Mouse (Mus musculus): ENCODE results near the gene Nr1d1. TPM values are rescaled to one million over a fixed set of nuclear protein-coding genes. Genes with fewer than 3 reads are reported as not detected.

The Nr1d1 gene
- total and polyA plus RNA-seq, 3 experiments: 2.0 to 5.6 TPM; not detected in 1

- no peak for TF ChIP-seq E2F4 (IDR thresholded peaks at IDR 0.05; ENCODE audit: borderline replicate concordance, low read depth, low read length)
- no peak for TF ChIP-seq TBP (IDR thresholded peaks at IDR 0.05; ENCODE audit: low read depth, low read length)
Measured at GRCm38 (mm10) chr11:98820968-98821367, 45.8 kb upstream of the Nr1d1 start (continued).

- Histone ChIP-seq H3K27ac (ENCODE audit: control insufficient read depth, low read depth, low read length) (peak overlapping the region; percentile 15; the same call in 1 of the 2 replicates), H3K9me3 (replicated peaks; ENCODE audit: insufficient read depth, low read length) (no peaks in the 10 kb centered on the region), H3K9ac (ENCODE audit: control insufficient read depth, low read depth, low read length, poor library complexity, severe bottlenecking) (no peak overlapping the region), H3K79me2 (ENCODE audit: control insufficient read depth, insufficient read depth, low read length, poor library complexity) (peaks cover 35% of the 10 kb centered on the region), H3K36me3 (ENCODE audit: control insufficient read depth in 1 of 2, insufficient read depth in 2 of 2, low read length in 2 of 2) (peaks cover 36 to 49% of the 10 kb centered on the region in 2 experiments), H3K4me3 (ENCODE audit: control insufficient read depth in 1 of 2, insufficient read depth in 1 of 2, low read depth in 2 of 2, low read length in 2 of 2) (no peak overlapping the region), H3K27me3 (ENCODE audit: control insufficient read depth in 1 of 2, insufficient read depth in 2 of 2, low read length in 2 of 2) (no peaks in the 10 kb centered on the region), H3K4me1 (ENCODE audit: control insufficient read depth in 1 of 2, insufficient read depth in 2 of 2, low read length in 2 of 2) (peaks cover 5 to 10% of the 10 kb centered on the region in 2 experiments)
- peak; percentile 81 for DNase-seq (ENCODE audit: low read depth, low spot score)
- TF ChIP-seq USF2 (IDR thresholded peaks at IDR 0.05; ENCODE audit: borderline replicate concordance in 1 of 2, insufficient read depth in 1 of 2, low read depth in 1 of 2, low read length in 2 of 2) (no peak), MXI1 (IDR thresholded peaks at IDR 0.05; ENCODE audit: low read depth, low read length) (peak; percentile 47; the same call in 1 of the 2 replicates), MYC (IDR thresholded peaks at IDR 0.05; ENCODE audit: low read depth, low read length) (peak; percentile 43; the same call in 1 of the 2 replicates), RAD21 (IDR thresholded peaks at IDR 0.05; ENCODE audit: low read depth, low read length) (no peak), ELF1 (IDR thresholded peaks at IDR 0.05; ENCODE audit: low read depth, low read length) (peak; percentile 87), NRF1 (IDR thresholded peaks at IDR 0.05; ENCODE audit: insufficient read depth, low read depth, low read length, poor library complexity, severe bottlenecking) (no peak), GATA1 (IDR thresholded peaks at IDR 0.05; ENCODE audit: low read depth, low read length) (no peak), EP300 (IDR thresholded peaks at IDR 0.05; ENCODE audit: low read depth in 1 of 2, low read length in 2 of 2) (peak in 1 of 2 experiments; percentile 59; a peak in 2 of 4 replicates), MAFK (IDR thresholded peaks at IDR 0.05; ENCODE audit: borderline replicate concordance, low read depth, low read length) (no peak), ETS1 (IDR thresholded peaks at IDR 0.05; ENCODE audit: low read depth, low read length) (no peak; the same call in 1 of the 2 replicates), RCOR1 (IDR thresholded peaks at IDR 0.05; ENCODE audit: low read depth, low read length) (peak; percentile 68), CTCF (IDR thresholded peaks at IDR 0.05 in 2 of 3, conservative IDR thresholded peaks at IDR 0.05 in 1 of 3; ENCODE audit: control insufficient read depth in 1 of 3, insufficient read depth in 1 of 3, low read depth in 2 of 3, low read length in 3 of 3, poor library complexity in 1 of 3, severe bottlenecking in 1 of 3) (no peak), SIN3A (IDR thresholded peaks at IDR 0.05; ENCODE audit: low read length) (peak; percentile 62)
Measured at GRCm38 (mm10) chr11:98816706-98817239, 41.6 kb upstream of the Nr1d1 start.

GRCm38 (mm10) chr11:98810686-98811085, 35.6 kb upstream of the Nr1d1 start:
- H3K4me1 ChIP-seq (ENCODE audit: control insufficient read depth in 1 of 2, insufficient read depth in 2 of 2, low read length in 2 of 2): peaks cover 3 to 11% of the 10 kb centered on the region in 2 experiments; a peak in 3 of 4 replicates
- no peaks in the 10 kb centered on the region for H3K27me3 ChIP-seq (ENCODE audit: control insufficient read depth in 1 of 2, insufficient read depth in 2 of 2, low read length in 2 of 2)
- DNase-seq (ENCODE audit: low read depth, low spot score): no peak
- no peaks in the 10 kb centered on the region for H3K9me3 ChIP-seq (replicated peaks; ENCODE audit: insufficient read depth, low read length)
- TF ChIP-seq MAX (IDR thresholded peaks at IDR 0.05; ENCODE audit: low read length) (no peak), NRF1 (IDR thresholded peaks at IDR 0.05; ENCODE audit: insufficient read depth, low read depth, low read length, poor library complexity, severe bottlenecking) (no peak), ZKSCAN1 (IDR thresholded peaks at IDR 0.05; ENCODE audit: low read depth, low read length) (no peak), POLR2AphosphoS5 (IDR thresholded peaks at IDR 0.05; ENCODE audit: borderline replicate concordance, low read depth, low read length) (no peak), SMC3 (IDR thresholded peaks at IDR 0.05; ENCODE audit: low read depth, low read length) (no peak), CTCF (IDR thresholded peaks at IDR 0.05 in 2 of 3, conservative IDR thresholded peaks at IDR 0.05 in 1 of 3; ENCODE audit: control insufficient read depth in 1 of 3, insufficient read depth in 1 of 3, low read depth in 2 of 3, low read length in 3 of 3, poor library complexity in 1 of 3, severe bottlenecking in 1 of 3) (no peak), JUND (IDR thresholded peaks at IDR 0.05; ENCODE audit: low read depth, low read length) (no peak), CHD1 (IDR thresholded peaks at IDR 0.05; ENCODE audit: low read depth, low read length) (no peak), POLR2A (IDR thresholded peaks at IDR 0.05; ENCODE audit: control insufficient read depth in 1 of 2, insufficient read depth in 1 of 2, low read depth in 1 of 2, low read length in 2 of 2, poor library complexity in 1 of 2) (no peak), MAZ (IDR thresholded peaks at IDR 0.05; ENCODE audit: low read depth, low read length) (no peak), EP300 (IDR thresholded peaks at IDR 0.05; ENCODE audit: low read depth in 1 of 2, low read length in 2 of 2) (no peak), ELF1 (IDR thresholded peaks at IDR 0.05; ENCODE audit: low read depth, low read length) (no peak), BHLHE40 (IDR thresholded peaks at IDR 0.05; ENCODE audit: borderline replicate concordance, low read depth, low read length) (no peak)
- H3K9ac ChIP-seq (ENCODE audit: control insufficient read depth, low read depth, low read length, poor library complexity, severe bottlenecking): peak overlapping the region; percentile 93
- peak overlapping the region; percentile 69; the same call in 1 of the 2 replicates for H3K27ac ChIP-seq (ENCODE audit: control insufficient read depth, low read depth, low read length)
- peaks cover 38% of the 10 kb centered on the region for H3K79me2 ChIP-seq (ENCODE audit: control insufficient read depth, insufficient read depth, low read length, poor library complexity)
- H3K4me3 ChIP-seq (ENCODE audit: control insufficient read depth in 1 of 2, insufficient read depth in 1 of 2, low read depth in 2 of 2, low read length in 2 of 2): peak overlapping the region; percentile 79 to 93
- peaks cover 22 to 39% of the 10 kb centered on the region in 2 experiments for H3K36me3 ChIP-seq (ENCODE audit: control insufficient read depth in 1 of 2, insufficient read depth in 2 of 2, low read length in 2 of 2)

Measured in MEL (cell line).